Mouse (Mus musculus) ES-E14 (cell line): ENCODE data around the gene Tomm7.

ENCODE experiments used
- CHD2 ChIP-seq: IDR thresholded peaks from 2 replicates; pipeline ENCODE4 v1.6.1; 2014; ENCODE audit warnings: mild to moderate bottlenecking, low read depth, low read length, inconsistent platforms
- HCFC1 ChIP-seq: IDR thresholded peaks from 2 replicates; pipeline ENCODE4 v1.6.1; 2012; ENCODE audit warnings: low read length, inconsistent platforms, borderline replicate concordance; ENCODE audit not compliant: insufficient read depth
- MAFK ChIP-seq: IDR thresholded peaks from 2 replicates; pipeline ENCODE4 v1.6.1; 2014; ENCODE audit warnings: mild to moderate bottlenecking, low read depth, low read length, inconsistent platforms; ENCODE audit not compliant: insufficient read depth
- ZC3H11A ChIP-seq: IDR thresholded peaks from 2 replicates; pipeline ENCODE4 v1.6.1; 2012; ENCODE audit warnings: low read depth, mild to moderate bottlenecking, inconsistent platforms, low read length, borderline replicate concordance
- ZNF384 ChIP-seq: IDR thresholded peaks from 2 replicates; pipeline ENCODE4 v1.6.1; 2012; ENCODE audit warnings: low read depth, low read length, inconsistent platforms

DNA sequence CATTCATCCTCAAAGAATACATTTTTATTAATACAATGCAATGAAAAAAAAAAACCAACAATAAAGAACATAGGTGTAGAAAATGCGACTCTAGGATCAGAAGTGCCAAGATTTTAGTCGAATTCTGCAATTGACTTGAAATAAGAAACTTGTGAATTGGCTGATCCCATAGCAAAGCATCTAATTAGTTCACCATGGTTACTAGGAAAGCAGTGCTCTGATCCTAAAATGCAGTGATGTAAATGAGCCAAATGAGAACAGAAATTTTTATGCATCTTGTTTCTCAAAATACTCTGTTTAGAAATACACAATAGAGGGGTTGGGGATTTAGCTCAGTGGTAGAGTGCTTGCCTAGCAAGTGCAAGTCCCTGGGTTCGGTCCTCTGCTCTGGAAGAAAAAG lies 1.2 kb upstream of the Tomm7 start:
- TF ChIP-seq CHD2 = no peak
- TF ChIP-seq MAFK = no peak
- TF ChIP-seq HCFC1 = no peak
- no peak for TF ChIP-seq ZNF384
- TF ChIP-seq ZC3H11A = no peak
